Mouse (Mus musculus): ENCODE measurements around the gene Cldn10. TPM values are rescaled to one million over a fixed set of nuclear protein-coding genes. Genes with fewer than 3 reads are reported as not detected.
"Not testable (repeated sequence)": the region's sequence is repeated elsewhere in the genome, so short reads cannot be mapped to it uniquely, and the experiment has no call there.

The Cldn10 gene
- total RNA-seq (2015; ENCODE audit: low replicate concordance) (1.9 TPM in 1 of 2 replicates, not detected in the other), total RNA-seq (2017; ENCODE audit: low replicate concordance) (2.0 TPM in 1 of 2 replicates, not detected in the other)

- no peak for ATAC-seq (replicated peaks; ENCODE audit: low FRiP score, poor library complexity, severe bottlenecking)
Observed at GRCm38 (mm10) chr14:118787621-118788020, at the start of gene Cldn10. TSS of gene Cldn10 (plus strand) at chr14:118787908.

GRCm38 (mm10) chr14:118741780-118742179 lies 45.9 kb upstream of the Cldn10 start:
- no peak for ATAC-seq (replicated peaks; ENCODE audit: low FRiP score, poor library complexity, severe bottlenecking)

- no peak for ATAC-seq (replicated peaks; ENCODE audit: low FRiP score, poor library complexity, severe bottlenecking)
Observed at GRCm38 (mm10) chr14:118742862-118743261, 44.8 kb upstream of the Cldn10 start.

- no peak for ATAC-seq (replicated peaks; ENCODE audit: low FRiP score, poor library complexity, severe bottlenecking)
Observed at GRCm38 (mm10) chr14:118749068-118749467, 38.6 kb upstream of the Cldn10 start.

GRCm38 (mm10) chr14:118749715-118750114 lies 38.0 kb upstream of the Cldn10 start:
- no peak for ATAC-seq (replicated peaks; ENCODE audit: low FRiP score, poor library complexity, severe bottlenecking)

GRCm38 (mm10) chr14:118750505-118751192 lies 37.1 kb upstream of the Cldn10 start:
- ATAC-seq (replicated peaks; ENCODE audit: low FRiP score, poor library complexity, severe bottlenecking), result peak; percentile 92

- ATAC-seq (replicated peaks; ENCODE audit: low FRiP score, poor library complexity, severe bottlenecking), result peak; percentile 26; the same call in 1 of the 2 replicates
Observed at GRCm38 (mm10) chr14:118751193-118751753, 36.4 kb upstream of the Cldn10 start.

GRCm38 (mm10) chr14:118756015-118756414 lies 31.7 kb upstream of the Cldn10 start:
- no peak for ATAC-seq (replicated peaks; ENCODE audit: low FRiP score, poor library complexity, severe bottlenecking)

GRCm38 (mm10) chr14:118756566-118756965 lies 31.1 kb upstream of the Cldn10 start:
- ATAC-seq (replicated peaks; ENCODE audit: low FRiP score, poor library complexity, severe bottlenecking), result no peak

GRCm38 (mm10) chr14:118763362-118763761 lies 24.3 kb upstream of the Cldn10 start:
- ATAC-seq (replicated peaks; ENCODE audit: low FRiP score, poor library complexity, severe bottlenecking), result not testable (repeated sequence)

- no peak for ATAC-seq (replicated peaks; ENCODE audit: low FRiP score, poor library complexity, severe bottlenecking)
Observed at GRCm38 (mm10) chr14:118763917-118764495, 23.7 kb upstream of the Cldn10 start.

GRCm38 (mm10) chr14:118765306-118765705 lies 22.4 kb upstream of the Cldn10 start:
- ATAC-seq (replicated peaks; ENCODE audit: low FRiP score, poor library complexity, severe bottlenecking), result no peak

- ATAC-seq (replicated peaks; ENCODE audit: low FRiP score, poor library complexity, severe bottlenecking), result no peak
Observed at GRCm38 (mm10) chr14:118765951-118766350, 21.8 kb upstream of the Cldn10 start.

- ATAC-seq (replicated peaks; ENCODE audit: low FRiP score, poor library complexity, severe bottlenecking), result no peak
Observed at GRCm38 (mm10) chr14:118766368-118766767, 21.3 kb upstream of the Cldn10 start.

GRCm38 (mm10) chr14:118767673-118768353 lies 19.9 kb upstream of the Cldn10 start:
- ATAC-seq (replicated peaks; ENCODE audit: low FRiP score, poor library complexity, severe bottlenecking), result peak; percentile 91

- ATAC-seq (replicated peaks; ENCODE audit: low FRiP score, poor library complexity, severe bottlenecking), result peak; percentile 66
Observed at GRCm38 (mm10) chr14:118768354-118768713, 19.4 kb upstream of the Cldn10 start.

GRCm38 (mm10) chr14:118773668-118774067 lies 14.0 kb upstream of the Cldn10 start:
- ATAC-seq (replicated peaks; ENCODE audit: low FRiP score, poor library complexity, severe bottlenecking), result no peak

- peak; percentile 63 for ATAC-seq (replicated peaks; ENCODE audit: low FRiP score, poor library complexity, severe bottlenecking)
Observed at GRCm38 (mm10) chr14:118774507-118775428, 12.9 kb upstream of the Cldn10 start.

GRCm38 (mm10) chr14:118775554-118775953 lies 12.2 kb upstream of the Cldn10 start:
- ATAC-seq (replicated peaks; ENCODE audit: low FRiP score, poor library complexity, severe bottlenecking), result no peak
